Mouse (Mus musculus) liver, adult 2 months (tissue): ENCODE measurements around the gene Pcsk6. TPM values are rescaled to one million over a fixed set of nuclear protein-coding genes. Genes with fewer than 3 reads are reported as not detected.

Experiments
- DNase-seq: peaks from one replicate; pipeline ENCODE4 v3.0.0-alpha.2; 2011; ENCODE audit warnings: low read depth, low spot score; ENCODE audit errors: extremely low read depth
- H3K27ac ChIP-seq: fragments of 200-500 bp; replicated peaks from 2 replicates; pipeline ENCODE4 v1.5.1; 2012; ENCODE audit warnings: low read depth, mild to moderate bottlenecking, control low read depth, inconsistent platforms, low read length; ENCODE audit not compliant: insufficient read depth
- H3K27me3 ChIP-seq: fragments of 200-500 bp; 2 replicates; pipeline ENCODE4 v1.6.1; 2012; ENCODE audit warnings: mild to moderate bottlenecking, moderate library complexity, low read length, inconsistent platforms; ENCODE audit not compliant: control insufficient read depth, insufficient read depth
- H3K36me3 ChIP-seq: fragments of 200-500 bp; 2 replicates; pipeline ENCODE4 v1.6.1; 2012; ENCODE audit warnings: low read length, inconsistent platforms; ENCODE audit not compliant: control insufficient read depth, insufficient read depth
- H3K4me1 ChIP-seq: fragments of 200-500 bp; 2 replicates; pipeline ENCODE4 v1.6.1; 2011; ENCODE audit warnings: low read length; ENCODE audit not compliant: control insufficient read depth, insufficient read depth
- H3K4me3 ChIP-seq: fragments of 200-500 bp; 2 replicates; pipeline ENCODE4 v1.5.1; 2011; ENCODE audit warnings: low read depth, mild to moderate bottlenecking, control low read depth, low read length, moderate library complexity; ENCODE audit not compliant: insufficient read depth
- H3K79me2 ChIP-seq: fragments of 200-500 bp; 2 replicates; pipeline ENCODE4 v1.6.1; 2012; ENCODE audit warnings: inconsistent platforms, mild to moderate bottlenecking, low read length, moderate library complexity; ENCODE audit not compliant: control insufficient read depth, insufficient read depth
- H3K9ac ChIP-seq: fragments of 200-500 bp; 2 replicates; pipeline ENCODE4 v1.6.1; 2012; ENCODE audit warnings: low read depth, mild to moderate bottlenecking, control low read depth, inconsistent platforms, low read length
- CTCF ChIP-seq: fragments of 200-500 bp; IDR thresholded peaks from 2 replicates; pipeline ENCODE4 v1.5.1; 2011; ENCODE audit warnings: low read depth, low read length, control low read depth
- POLR2A ChIP-seq: fragments of 200-500 bp; IDR thresholded peaks from 2 replicates; pipeline ENCODE4 v1.6.1; 2011; ENCODE audit warnings: low read length, control low read depth; ENCODE audit not compliant: insufficient read depth; ENCODE audit errors: extremely low read depth
- WGBS: fragments of 180-500 bp; shearing (Covaris S2); methylation state at CpG from one replicate; pipeline ENCODE4 v1.1.7; 2018; 5-methylcytosine and 5-hydroxymethylcytosine counted together
- polyA plus RNA-seq: library from polyadenylated mRNA; depleted of rRNA; stranded (reverse); fragments of >200 nt; gene quantifications from 2 replicates; pipeline ENCODE4 v1.2.3, GENCODE M21; 2012
- total RNA-seq: library from RNA; depleted of rRNA; stranded (reverse); fragments of >200 nt; gene quantifications from 2 replicates; pipeline ENCODE4 v1.2.3, GENCODE M21; 2014

Gene Pcsk6
- total and polyA plus RNA-seq, 2 experiments: 43.2 to 50.2 TPM

DNA sequence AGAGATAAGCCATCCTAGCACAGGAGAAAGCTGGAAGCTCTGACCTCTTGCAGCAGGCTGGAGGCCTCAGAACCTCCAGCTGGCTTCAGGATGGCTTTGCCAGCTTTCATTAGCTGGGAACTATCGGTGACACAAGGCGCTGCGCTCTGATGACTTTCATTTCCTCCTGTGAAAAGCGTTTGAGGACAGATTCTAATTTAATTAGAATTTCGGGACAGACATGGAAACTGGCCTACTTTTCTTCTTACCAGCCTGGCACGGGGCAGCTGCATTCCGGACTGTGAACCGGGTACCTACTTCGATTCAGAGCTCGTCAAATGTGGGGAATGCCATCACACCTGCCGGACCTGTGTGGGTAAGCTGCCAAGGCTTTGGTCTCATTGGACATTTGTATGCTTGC lies 177.2 kb downstream of the Pcsk6 start:
- H3K27me3 ChIP-seq: no peaks in the 10 kb centered on the region
- no peaks in the 10 kb centered on the region for H3K4me1 ChIP-seq
- H3K27ac ChIP-seq: no peak overlapping the region
- DNase-seq: no peak
- no peak overlapping the region for H3K4me3 ChIP-seq
- no peak for TF ChIP-seq POLR2A
- no peak for TF ChIP-seq CTCF
- no peak overlapping the region for H3K9ac ChIP-seq
- peaks cover 13% of the 10 kb centered on the region for H3K36me3 ChIP-seq
- no peaks in the 10 kb centered on the region for H3K79me2 ChIP-seq
- WGBS: 87% methylated on average over 11 of the region's 11 CpGs

GRCm38 (mm10) chr7:66040026-66040814 lies 178.7 kb downstream of the Pcsk6 start:
- WGBS: 89% methylated on average over 18 of the region's 18 CpGs
- Histone ChIP-seq H3K27me3 (no peaks in the 10 kb centered on the region), H3K4me3 (no peak overlapping the region), H3K79me2 (no peaks in the 10 kb centered on the region), H3K36me3 (peaks cover 8% of the 10 kb centered on the region), H3K27ac (no peak overlapping the region), H3K4me1 (no peaks in the 10 kb centered on the region), H3K9ac (no peak overlapping the region)
- no peak for TF ChIP-seq POLR2A
- DNase-seq: no peak

DNA sequence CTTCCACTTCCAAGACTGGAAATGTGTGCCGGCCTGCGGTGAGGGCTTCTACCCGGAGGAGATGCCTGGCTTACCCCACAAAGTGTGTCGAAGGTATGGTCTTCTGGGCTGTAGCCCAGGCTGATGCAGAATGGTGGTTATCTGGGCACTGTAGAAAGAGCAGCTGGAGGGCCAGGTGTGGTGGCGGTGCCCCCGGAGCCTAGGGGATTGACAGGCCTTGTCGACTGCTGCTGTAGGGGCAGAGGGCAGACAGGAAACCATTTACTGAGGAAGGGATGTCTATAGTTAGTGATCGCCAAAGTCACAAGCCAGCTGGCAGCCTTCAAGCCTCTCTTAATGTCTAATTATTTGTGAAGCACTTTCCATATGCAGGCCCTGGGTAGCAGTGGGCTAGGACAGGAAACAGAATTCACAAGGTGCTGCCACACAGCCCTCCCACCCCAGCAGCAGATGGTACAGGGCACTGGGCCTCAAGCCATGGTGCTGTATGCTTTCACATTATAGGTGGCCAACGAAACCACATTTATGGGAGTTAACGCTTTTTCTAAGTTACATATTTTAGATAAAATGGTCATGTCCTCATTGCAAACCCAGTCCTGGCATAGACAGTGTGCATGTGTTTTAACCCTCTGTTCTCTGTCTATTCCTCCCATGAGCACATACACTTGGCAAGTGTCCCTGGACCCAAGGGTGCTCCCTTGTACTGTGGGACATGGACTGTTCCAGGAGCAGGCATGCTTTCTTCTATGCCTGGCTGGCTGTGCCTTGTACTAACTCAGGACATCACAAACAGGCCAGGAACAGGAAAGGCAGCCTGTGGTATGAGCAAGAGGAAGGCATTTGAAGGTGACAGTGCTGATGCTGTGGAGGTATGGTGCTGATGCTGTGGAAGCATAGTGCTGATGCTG lies 182.3 kb downstream of the Pcsk6 start, which contains the start of gene Gm45213:
Gene Gm45213 (plus strand): TSS at position 51 of the 908 bp plus-strand sequence.
- Histone ChIP-seq H3K4me3 (no peak within 1 kb of the TSS), H3K27ac (no peak within 1 kb of the TSS), H3K79me2 (no peaks in the 10 kb centered on the region), H3K27me3 (no peaks in the 10 kb centered on the region), H3K4me1 (no peaks in the 10 kb centered on the region), H3K9ac (no peak within 1 kb of the TSS), H3K36me3 (peaks cover 7% of the 10 kb centered on the region)
- TF ChIP-seq POLR2A: no peak
- no peak for TF ChIP-seq CTCF
- WGBS: 85% methylated on average over 10 of the region's 10 CpGs
- no peak for DNase-seq

DNA sequence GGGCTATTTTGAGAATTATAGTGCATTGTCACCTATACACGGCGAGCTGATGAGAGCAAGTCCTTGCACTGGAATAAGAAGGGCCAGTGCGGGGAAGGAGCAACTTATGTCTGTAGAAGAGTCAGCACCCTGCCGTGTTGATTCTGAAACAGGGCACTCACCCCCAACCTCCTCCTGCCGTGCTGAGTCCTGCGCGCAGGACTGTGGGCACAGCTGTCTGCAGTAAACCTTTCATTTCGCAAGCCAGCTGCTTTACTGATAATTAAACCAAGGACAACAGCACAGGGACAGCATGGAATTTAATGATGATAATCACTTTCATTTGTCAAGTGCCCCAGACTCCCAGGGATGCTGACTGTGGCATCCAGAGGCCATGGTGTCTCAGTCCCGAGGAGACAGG lies 183.1 kb downstream of the Pcsk6 start:
- no peak for DNase-seq

GRCm38 (mm10) chr7:66046921-66047918 lies 185.7 kb downstream of the Pcsk6 start:
- peak; percentile 44 for DNase-seq

More for the DNA sequence above, 183.1 kb downstream of the Pcsk6 start:
- H3K9ac ChIP-seq: no peak overlapping the region
- H3K27ac ChIP-seq: no peak overlapping the region
- no peaks in the 10 kb centered on the region for H3K27me3 ChIP-seq
- no peak overlapping the region for H3K4me3 ChIP-seq
- no peaks in the 10 kb centered on the region for H3K4me1 ChIP-seq
- peaks cover 9% of the 10 kb centered on the region for H3K36me3 ChIP-seq
- TF ChIP-seq POLR2A (no peak), CTCF (no peak)
- 74% methylated on average over 9 of the region's 9 CpGs for WGBS
- H3K79me2 ChIP-seq: no peaks in the 10 kb centered on the region

More at GRCm38 (mm10) chr7:66046921-66047918, 185.7 kb downstream of the Pcsk6 start:
- Histone ChIP-seq H3K36me3 (peaks cover 12% of the 10 kb centered on the region), H3K4me1 (no peaks in the 10 kb centered on the region), H3K27ac (no peak overlapping the region), H3K9ac (no peak overlapping the region), H3K4me3 (no peak overlapping the region), H3K27me3 (no peaks in the 10 kb centered on the region), H3K79me2 (no peaks in the 10 kb centered on the region)
- TF ChIP-seq CTCF (no peak), POLR2A (no peak)
- WGBS: 66% methylated on average over 17 of the region's 17 CpGs
